Mouse (Mus musculus) small intestine, adult 2 months (tissue): ENCODE data around the gene Pex11g. TPM values are rescaled to one million over a fixed set of nuclear protein-coding genes. Genes with fewer than 3 reads are reported as not detected.

Experiments
- H3K27ac ChIP-seq: fragments of 200-500 bp; 2 replicates; pipeline ENCODE4 v1.5.1; 2012; ENCODE audit warnings: low read depth, low read length, control low read depth, inconsistent platforms; ENCODE audit not compliant: insufficient read depth
- H3K27me3 ChIP-seq: fragments of 200-500 bp; 2 replicates; pipeline ENCODE4 v1.6.1; 2012; ENCODE audit warnings: mild to moderate bottlenecking, moderate library complexity, low read length, inconsistent platforms; ENCODE audit not compliant: control insufficient read depth, insufficient read depth
- H3K36me3 ChIP-seq: fragments of 200-500 bp; 2 replicates; pipeline ENCODE4 v1.6.1; 2012; ENCODE audit warnings: mild to moderate bottlenecking, low read length, control low read depth, inconsistent platforms; ENCODE audit not compliant: control insufficient read depth, insufficient read depth
- H3K4me1 ChIP-seq: fragments of 200-500 bp; 2 replicates; pipeline ENCODE4 v1.6.1; 2012; ENCODE audit warnings: low read length, inconsistent platforms, mixed read lengths; ENCODE audit not compliant: control insufficient read depth, insufficient read depth, insufficient read length
- H3K4me3 ChIP-seq: fragments of 200-500 bp; 2 replicates; pipeline ENCODE4 v1.5.1; 2012; ENCODE audit warnings: low read depth, mild to moderate bottlenecking, control low read depth, inconsistent platforms, low read length, moderate library complexity
- CTCF ChIP-seq: fragments of 200-500 bp; IDR thresholded peaks from 2 replicates; pipeline ENCODE4 v1.5.1; 2012; ENCODE audit warnings: low read depth, mild to moderate bottlenecking, control low read depth, inconsistent platforms, low read length, moderate library complexity, mixed read lengths; ENCODE audit not compliant: insufficient replicate concordance, insufficient read length; ENCODE audit errors: extremely low read depth
- POLR2A ChIP-seq: fragments of 200-500 bp; IDR thresholded peaks from 2 replicates; pipeline ENCODE4 v1.6.1; 2012; ENCODE audit warnings: low read depth, mild to moderate bottlenecking, control low read depth, inconsistent platforms, low read length, moderate library complexity
- WGBS: fragments of 180-500 bp; shearing (Covaris S2); methylation state at CpG from one replicate; pipeline ENCODE4 v1.1.7; 2018; 5-methylcytosine and 5-hydroxymethylcytosine counted together
- polyA plus RNA-seq: library from polyadenylated mRNA; depleted of rRNA; stranded (reverse); fragments of >200 nt; gene quantifications from 2 replicates; pipeline ENCODE4 v1.2.3, GENCODE M21; 2012

Gene Pex11g
- polyA plus RNA-seq, 1 experiment = 13.0 TPM

GRCm38 (mm10) chr8:3426211-3426610 lies 41.3 kb downstream of the Pex11g start:
- WGBS = 86% methylated on average over 3 of the region's 3 CpGs
- Histone ChIP-seq H3K36me3 (peaks cover 21% of the 10 kb centered on the region), H3K4me3 (no peak overlapping the region), H3K27me3 (no peaks in the 10 kb centered on the region), H3K4me1 (no peaks in the 10 kb centered on the region), H3K27ac (no peak overlapping the region)
- TF ChIP-seq POLR2A = no peak
- no peak for TF ChIP-seq CTCF

GRCm38 (mm10) chr8:3425217-3425616 lies 42.3 kb downstream of the Pex11g start:
- TF ChIP-seq POLR2A = no peak
- TF ChIP-seq CTCF = no peak
- no peaks in the 10 kb centered on the region for H3K4me1 ChIP-seq
- no peaks in the 10 kb centered on the region for H3K27me3 ChIP-seq
- peaks cover 16% of the 10 kb centered on the region for H3K36me3 ChIP-seq
- H3K4me3 ChIP-seq = no peak overlapping the region
- 59% methylated on average over 5 of the region's 5 CpGs for WGBS
- no peak overlapping the region for H3K27ac ChIP-seq

- H3K27me3 ChIP-seq = no peaks in the 10 kb centered on the region
- H3K36me3 ChIP-seq = peaks cover 2% of the 10 kb centered on the region; the same call in 1 of the 2 replicates
- peaks cover 7% of the 10 kb centered on the region; the same call in 1 of the 2 replicates for H3K4me1 ChIP-seq
- no peak overlapping the region for H3K27ac ChIP-seq
- no peak overlapping the region for H3K4me3 ChIP-seq
- 92% methylated on average over 5 of the region's 5 CpGs for WGBS
- no peak for TF ChIP-seq POLR2A
- no peak for TF ChIP-seq CTCF
Observed at GRCm38 (mm10) chr8:3421507-3421906, 46.0 kb downstream of the Pex11g start.

- peaks cover 4% of the 10 kb centered on the region for H3K36me3 ChIP-seq
- no peaks in the 10 kb centered on the region for H3K27me3 ChIP-seq
- no peak overlapping the region for H3K4me3 ChIP-seq
- 80% methylated on average over 10 of the region's 10 CpGs for WGBS
- H3K4me1 ChIP-seq = peaks cover 10% of the 10 kb centered on the region; the same call in 1 of the 2 replicates
- no peak for TF ChIP-seq CTCF
- TF ChIP-seq POLR2A = no peak
- no peak overlapping the region for H3K27ac ChIP-seq
Observed at GRCm38 (mm10) chr8:3420105-3420706, 47.3 kb downstream of the Pex11g start.

- Histone ChIP-seq H3K4me1 (peaks cover 10% of the 10 kb centered on the region; the same call in 1 of the 2 replicates), H3K27ac (no peak overlapping the region), H3K27me3 (no peaks in the 10 kb centered on the region), H3K4me3 (no peak overlapping the region), H3K36me3 (peaks cover 4% of the 10 kb centered on the region)
- TF ChIP-seq POLR2A (no peak), CTCF (no peak)
- WGBS = 79% methylated on average over 1 of the region's 1 CpGs
Observed at GRCm38 (mm10) chr8:3418101-3418500, 49.4 kb downstream of the Pex11g start.

GRCm38 (mm10) chr8:3417455-3417854 lies 50.0 kb downstream of the Pex11g start:
- H3K27ac ChIP-seq = no peak overlapping the region
- WGBS = 56% methylated on average over 8 of the region's 8 CpGs
- no peak for TF ChIP-seq CTCF
- TF ChIP-seq POLR2A = no peak
- no peak overlapping the region for H3K4me3 ChIP-seq
- H3K27me3 ChIP-seq = no peaks in the 10 kb centered on the region
- peaks cover 4% of the 10 kb centered on the region for H3K36me3 ChIP-seq
- H3K4me1 ChIP-seq = peaks cover 12% of the 10 kb centered on the region; the same call in 1 of the 2 replicates

GRCm38 (mm10) chr8:3416846-3417245 lies 50.6 kb downstream of the Pex11g start:
- no peak for TF ChIP-seq POLR2A
- no peak for TF ChIP-seq CTCF
- no peak overlapping the region for H3K27ac ChIP-seq
- H3K4me3 ChIP-seq = no peak overlapping the region

More at GRCm38 (mm10) chr8:3416846-3417245, 50.6 kb downstream of the Pex11g start:
- H3K27me3 ChIP-seq = no peaks in the 10 kb centered on the region
- H3K4me1 ChIP-seq = peaks cover 18% of the 10 kb centered on the region; the same call in 1 of the 2 replicates
- peaks cover 4% of the 10 kb centered on the region for H3K36me3 ChIP-seq
- 66% methylated on average over 4 of the region's 4 CpGs for WGBS
